Mouse (Mus musculus): ENCODE results near the gene Mpig6b.

DNA sequence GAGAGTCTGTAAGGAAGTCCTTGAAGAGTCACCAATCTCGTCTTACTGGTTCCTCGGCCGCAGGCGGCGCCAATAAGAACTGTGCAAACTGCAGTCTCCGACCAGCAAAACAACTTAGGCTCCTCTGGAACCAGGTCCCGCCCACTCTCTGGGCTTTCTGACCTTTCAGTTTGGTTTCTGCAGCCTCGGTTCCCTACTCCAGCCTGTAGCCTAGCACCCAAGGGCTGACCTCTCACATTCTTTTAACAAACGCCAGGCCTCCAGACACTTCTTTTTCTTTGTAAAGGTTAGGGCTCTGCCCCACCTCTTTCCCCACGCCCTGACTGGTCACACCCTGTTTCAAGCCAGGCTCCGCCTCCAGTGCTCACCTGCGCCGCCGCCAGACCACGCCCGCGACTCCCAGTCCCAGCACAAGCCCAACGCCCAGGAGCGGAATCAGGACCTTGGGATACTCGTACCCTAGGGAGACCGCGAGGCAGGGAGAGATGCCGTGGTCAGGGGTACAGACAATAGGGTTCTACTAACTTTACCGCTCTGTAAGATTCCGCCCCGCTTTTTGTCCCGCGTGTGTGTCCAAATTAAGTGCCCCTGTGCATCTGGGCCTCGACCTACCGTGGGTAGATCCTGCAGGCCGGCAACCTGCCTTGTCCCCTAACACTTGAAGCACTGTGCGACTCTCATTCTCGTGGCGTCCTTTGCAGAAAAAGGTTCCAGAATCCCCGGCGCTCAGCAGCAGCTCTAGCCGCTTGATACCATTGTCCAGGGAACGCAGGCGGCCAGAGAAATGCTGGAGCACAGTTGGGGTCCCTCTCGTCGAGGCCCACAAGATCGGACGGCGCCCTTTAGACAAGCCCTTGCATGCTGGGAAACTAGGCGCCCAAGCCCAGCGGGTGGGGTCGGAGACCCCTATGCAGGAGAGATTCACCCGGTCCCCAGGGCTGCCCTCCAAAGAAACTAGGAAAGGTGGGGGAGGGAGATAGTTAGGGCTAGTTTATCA is 735 bp downstream of the Mpig6b start, which contains the start of gene Ly6g6c:
- TF ChIP-seq CTCF (IDR thresholded peaks at IDR 0.05; ENCODE audit: low read depth) (no peak), EP300 (IDR thresholded peaks at IDR 0.05; ENCODE audit: low read depth) (no peak)
